Mouse (Mus musculus) spleen, postnatal 4 days (tissue): Measurements from ENCODE around the gene Gm4894.

Experiments used
- DNase-seq, 2 experiments: peaks; one replicate each; pipeline ENCODE4 v3.0.0; 2022; ENCODE audit warnings: low spot score in 2 of 2

The Gm4894 gene

GRCm38 (mm10) chr9:49250231-49250630 lies at the start of gene Gm4894:
Gene Gm4894 (plus strand): TSS chr9:49250531.
- no peak for DNase-seq

GRCm38 (mm10) chr9:49206331-49206730 lies 44.0 kb upstream of the Gm4894 start:
- no peak for DNase-seq

- no peak for DNase-seq
Measured at GRCm38 (mm10) chr9:49211493-49211892, 38.8 kb upstream of the Gm4894 start.

GRCm38 (mm10) chr9:49214734-49215133 lies 35.6 kb upstream of the Gm4894 start:
- DNase-seq, result no peak

GRCm38 (mm10) chr9:49217626-49218607 lies 32.4 kb upstream of the Gm4894 start:
- DNase-seq, result no peak

GRCm38 (mm10) chr9:49224488-49224887 lies 25.8 kb upstream of the Gm4894 start:
- DNase-seq, result no peak

- DNase-seq, result no peak
Measured at GRCm38 (mm10) chr9:49227442-49227841, 22.9 kb upstream of the Gm4894 start.

GRCm38 (mm10) chr9:49229054-49229453 lies 21.3 kb upstream of the Gm4894 start:
- DNase-seq, result no peak

- DNase-seq, result peak in 1 of 2 experiments; percentile 13
Measured at GRCm38 (mm10) chr9:49246839-49247238, 3.5 kb upstream of the Gm4894 start.

GRCm38 (mm10) chr9:49268949-49269348 lies 18.6 kb downstream of the Gm4894 start:
- no peak for DNase-seq

GRCm38 (mm10) chr9:49273566-49273965 lies 23.2 kb downstream of the Gm4894 start:
- DNase-seq, result no peak

GRCm38 (mm10) chr9:49275976-49276375 lies 25.6 kb downstream of the Gm4894 start:
- DNase-seq, result no peak

GRCm38 (mm10) chr9:49276542-49277334 lies 26.4 kb downstream of the Gm4894 start:
- no peak for DNase-seq

- DNase-seq, result no peak
Measured at GRCm38 (mm10) chr9:49295101-49295500, 44.8 kb downstream of the Gm4894 start.

GRCm38 (mm10) chr9:49307576-49307975 lies 57.2 kb downstream of the Gm4894 start:
- no peak for DNase-seq

- DNase-seq, result no peak
Measured at GRCm38 (mm10) chr9:49310821-49311220, 60.5 kb downstream of the Gm4894 start.

- no peak for DNase-seq
Measured at GRCm38 (mm10) chr9:49318638-49319037, 68.3 kb downstream of the Gm4894 start.
